17 mouse cellular contexts compared by ENCODE assay signal in genomic region chr11:5491912-5492311, GRCm38 (mm10).
"Had no signal": no experiment of that assay in that cellular context is flagged by ENCODE, and none has a peak within 500 bp of the region (broad histone marks: within the 10 kb centered on the region; RNA-seq: fewer than 3 reads in every experiment).

No protein-coding gene starts in this region.

- H3K9me3 ChIP-seq: kidney, embryonic 15.5 days; midbrain, embryonic 12.5 days; midbrain, embryonic 15.5 days; neural tube, embryonic 12.5 days; neural tube, embryonic 15.5 days had no signal

- H3K4me1 ChIP-seq: kidney, embryonic 15.5 days; midbrain, embryonic 12.5 days; midbrain, embryonic 15.5 days; neural tube, embryonic 12.5 days; neural tube, embryonic 15.5 days had no signal

- H3K9ac ChIP-seq: kidney, embryonic 15.5 days; liver, embryonic 14.5 days; midbrain, embryonic 12.5 days; midbrain, embryonic 15.5 days; neural tube, embryonic 12.5 days; neural tube, embryonic 15.5 days had no signal

- H3K27ac ChIP-seq: kidney, embryonic 15.5 days; left cerebral cortex, adult 2 months; liver, embryonic 14.5 days; macrophage; midbrain, embryonic 12.5 days; midbrain, embryonic 15.5 days; neural tube, embryonic 12.5 days; neural tube, embryonic 15.5 days had no signal

- H3K4me2 ChIP-seq: kidney, embryonic 15.5 days; midbrain, embryonic 12.5 days; midbrain, embryonic 15.5 days; neural tube, embryonic 12.5 days; neural tube, embryonic 15.5 days had no signal

- DNase-seq: kidney, adult 2 months; kidney, postnatal 10 days; kidney, postnatal 36 days; layer of hippocampus, postnatal 36 days; lung, adult 2 months; right cerebral cortex, adult 18-20 months; right cerebral cortex, postnatal 14 days; right cerebral cortex, postnatal 4 days; thymus, postnatal 25 days had no signal

- ATAC-seq: midbrain, embryonic 15.5 days had no signal

- H3K27me3 ChIP-seq: kidney, embryonic 15.5 days; midbrain, embryonic 12.5 days; midbrain, embryonic 15.5 days; neural tube, embryonic 12.5 days; neural tube, embryonic 15.5 days had no signal

- H3K36me3 ChIP-seq: kidney, embryonic 15.5 days; midbrain, embryonic 12.5 days; midbrain, embryonic 15.5 days; neural tube, embryonic 12.5 days; neural tube, embryonic 15.5 days had no signal

- H3K4me3 ChIP-seq: kidney, embryonic 15.5 days; left cerebral cortex, adult 2 months; midbrain, embryonic 12.5 days; midbrain, embryonic 15.5 days; neural tube, embryonic 12.5 days; neural tube, embryonic 15.5 days had no signal
